Mouse (Mus musculus) erythroblast, embryonic 14.5 days (primary cell): ENCODE measurements around the gene Timp3.

Experiments used
- GATA1 ChIP-seq: IDR thresholded peaks from 2 replicates; pipeline ENCODE4 v1.6.1; 2012; ENCODE audit warnings: low read length, inconsistent platforms, mixed read lengths
- TAL1 ChIP-seq: IDR thresholded peaks from 3 replicates; pipeline ENCODE4 v1.6.1; 2012; ENCODE audit warnings: low read length, inconsistent platforms, mixed read lengths

DNA sequence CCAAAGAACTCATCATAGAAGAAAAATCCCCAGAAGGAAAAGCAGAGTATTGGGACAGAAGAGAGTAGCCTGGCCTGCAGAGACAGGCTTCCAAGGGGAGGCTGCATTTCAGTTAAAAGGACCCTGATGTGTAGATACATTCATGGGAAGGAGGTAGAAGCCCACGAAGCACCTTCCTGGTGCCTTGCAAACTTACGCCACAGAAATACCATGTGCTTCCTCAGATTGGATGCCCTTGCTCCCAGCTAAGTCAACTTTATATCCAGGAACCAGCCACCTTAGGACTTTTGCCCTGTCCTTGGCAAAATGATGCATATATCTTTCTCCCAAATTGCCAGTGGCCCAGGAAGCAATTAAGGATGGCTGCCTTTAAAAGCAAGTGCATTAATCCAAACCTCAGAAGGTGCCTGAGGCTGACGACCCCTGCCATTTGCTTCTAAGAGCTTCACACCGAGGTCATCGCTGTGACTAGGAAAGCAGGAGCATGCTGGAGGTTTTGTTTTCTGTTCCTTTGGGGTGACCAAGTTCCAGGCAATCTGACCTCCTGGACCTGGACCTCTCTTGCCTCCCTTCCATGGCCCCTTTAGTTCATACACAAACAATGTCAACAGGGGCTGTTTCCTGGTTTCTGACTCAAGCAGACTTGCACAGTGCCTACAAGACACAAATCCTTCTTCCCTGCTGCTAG lies 31.0 kb downstream of the Timp3 start:
- TF ChIP-seq GATA1 (no peak), TAL1 (no peak)
